Mouse (Mus musculus): ENCODE measurements around the gene Mrto4.

Mrto4 gene

DNA sequence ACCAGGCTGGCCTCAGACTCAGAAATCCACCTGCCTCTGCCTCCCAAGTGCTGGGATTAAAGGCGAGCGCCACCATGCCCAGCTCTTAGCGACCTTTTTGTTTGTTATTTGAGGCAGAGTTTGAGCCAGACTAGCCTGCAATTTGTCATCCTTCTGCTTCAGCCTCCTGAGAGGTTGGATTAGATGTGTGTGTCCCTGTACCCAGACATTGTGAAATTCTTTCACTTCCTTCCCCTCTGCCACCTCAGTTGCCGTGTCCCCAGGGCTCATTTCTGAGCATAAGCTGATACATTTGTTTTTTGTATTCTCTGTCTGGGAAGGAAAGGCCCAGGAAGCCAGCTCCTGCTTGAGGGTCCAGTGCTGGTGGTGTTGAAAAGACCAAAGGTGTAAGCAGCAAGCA, 11.5 kb downstream of the Mrto4 start:
- no peak for DNase-seq (ENCODE audit: low spot score)

DNA sequence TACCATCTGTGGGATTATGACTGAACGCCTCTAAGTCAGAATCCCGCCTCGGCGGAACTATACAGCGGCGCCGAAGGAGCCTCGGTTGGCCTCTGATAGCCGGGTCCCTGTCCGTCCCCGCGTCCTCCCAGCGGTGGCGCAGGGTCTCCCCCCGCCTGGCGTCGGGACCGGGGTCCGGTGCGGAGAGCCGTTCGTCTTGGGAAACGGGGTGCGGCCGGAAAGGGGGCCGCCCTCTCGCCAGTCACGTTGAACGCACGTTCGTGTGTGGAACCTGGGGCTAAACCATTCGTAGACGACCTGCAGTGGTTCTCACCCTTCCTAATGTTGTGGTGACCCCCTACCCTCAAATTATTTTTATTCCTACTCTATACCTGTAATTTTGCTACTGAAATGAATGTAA, 14.2 kb downstream of the Mrto4 start:
- DNase-seq (ENCODE audit: low spot score), result no peak

DNA sequence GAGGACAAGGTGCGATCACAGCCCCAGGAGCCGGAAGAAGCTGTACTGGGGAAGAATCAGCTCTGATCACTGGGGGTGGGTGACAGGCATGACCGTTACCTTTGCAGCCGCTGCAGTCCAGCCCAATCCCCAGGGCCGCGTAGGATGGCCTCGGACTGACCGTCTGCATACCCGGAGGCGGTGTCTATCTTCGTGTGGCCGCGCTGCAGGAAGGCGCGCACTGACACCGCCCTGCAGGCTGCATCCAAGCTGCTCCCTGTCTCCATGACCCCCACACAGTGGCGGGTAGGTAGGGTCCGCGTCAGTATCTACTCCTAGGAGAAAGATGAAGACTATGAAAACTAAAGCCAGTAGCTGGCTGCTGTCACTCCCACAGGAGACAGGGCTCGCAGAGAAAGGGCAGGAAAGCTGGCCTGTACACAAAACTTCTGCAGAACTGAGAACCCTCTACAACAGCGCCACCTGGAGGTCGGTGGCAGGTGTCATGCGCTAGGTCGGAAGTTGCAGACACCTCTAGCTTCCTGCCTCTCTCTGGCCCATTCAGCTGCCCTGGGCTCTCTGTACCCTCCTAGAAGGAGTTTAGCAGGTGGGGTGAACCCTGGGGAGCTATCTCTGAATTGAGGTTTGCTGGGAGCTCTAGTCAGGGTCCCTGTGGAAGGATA, 15.4 kb downstream of the Mrto4 start:
- DNase-seq (ENCODE audit: low spot score), result peak; percentile 88

DNA sequence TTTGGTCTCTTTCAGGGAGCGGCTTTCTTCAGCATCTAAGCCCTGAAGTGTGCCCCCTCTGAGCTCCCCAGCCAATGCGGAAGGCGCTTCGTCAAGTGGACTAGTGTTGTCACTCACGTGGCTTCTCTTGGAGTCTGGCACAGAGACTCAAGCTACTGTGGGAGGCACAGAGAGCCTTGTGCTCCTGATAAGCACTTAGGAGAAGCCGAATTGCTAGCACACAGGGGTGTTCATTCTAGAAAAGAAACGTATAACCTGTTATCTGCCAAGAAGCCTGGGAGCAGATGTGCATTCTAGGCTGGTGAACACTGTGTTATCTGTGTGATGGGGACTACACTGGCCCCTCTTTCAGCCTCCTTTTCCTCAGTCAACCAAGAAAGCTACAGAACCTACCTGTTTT, 16.9 kb downstream of the Mrto4 start:
- DNase-seq (ENCODE audit: low spot score), result no peak

DNA sequence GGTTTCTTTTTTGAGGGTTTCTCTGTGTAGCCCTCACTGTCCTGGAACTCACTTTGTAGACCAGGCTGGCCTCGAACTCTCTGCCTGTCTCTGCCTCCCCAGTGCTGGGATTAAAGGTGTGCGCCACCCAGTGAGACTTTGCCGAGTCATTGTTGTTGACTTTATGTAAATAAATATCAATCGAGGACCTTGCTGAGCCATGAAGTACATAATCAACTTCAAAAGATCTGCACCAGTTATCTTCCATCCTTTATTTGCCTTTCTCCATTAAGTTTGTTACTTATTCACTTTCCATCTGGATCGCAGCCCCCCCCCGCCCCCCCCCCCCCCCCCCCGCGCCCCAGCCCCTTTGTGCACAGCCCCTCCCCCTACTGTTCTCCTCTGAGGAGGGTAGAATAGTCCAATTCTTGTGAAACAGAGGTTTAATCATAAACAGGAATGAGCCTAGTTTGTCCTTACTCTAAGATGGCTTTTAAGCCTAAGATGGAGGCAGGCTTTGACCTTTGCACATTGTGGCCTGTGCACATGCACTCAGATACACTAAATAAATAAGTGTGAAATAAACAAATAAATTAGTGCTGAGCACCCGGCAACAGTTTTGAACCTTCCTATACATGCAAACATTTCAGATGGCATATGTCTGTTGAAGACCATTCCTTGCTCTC, 17.6 kb downstream of the Mrto4 start:
- DNase-seq (ENCODE audit: low spot score), result peak; percentile 24

DNA sequence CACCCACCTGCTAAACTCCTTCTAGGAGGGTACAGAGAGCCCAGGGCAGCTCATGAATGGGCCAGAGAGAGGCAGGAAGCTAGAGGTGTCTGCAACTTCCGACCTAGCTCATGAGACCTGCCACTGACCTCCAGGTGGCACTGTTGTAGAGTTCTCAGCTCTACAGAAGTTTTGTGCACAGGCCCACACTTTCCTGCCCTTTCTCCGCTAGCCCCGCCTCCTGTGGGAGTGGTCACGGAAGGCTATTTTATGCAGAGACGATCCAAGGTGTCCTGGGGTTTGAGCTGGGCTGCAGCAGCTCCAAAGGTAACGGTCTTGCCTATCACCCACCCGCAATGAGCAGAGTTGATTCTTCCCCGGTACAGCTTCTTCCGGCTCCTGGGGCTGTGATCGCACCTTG, 21.8 kb downstream of the Mrto4 start:
- peak; percentile 72 for DNase-seq (ENCODE audit: low spot score)

DNA sequence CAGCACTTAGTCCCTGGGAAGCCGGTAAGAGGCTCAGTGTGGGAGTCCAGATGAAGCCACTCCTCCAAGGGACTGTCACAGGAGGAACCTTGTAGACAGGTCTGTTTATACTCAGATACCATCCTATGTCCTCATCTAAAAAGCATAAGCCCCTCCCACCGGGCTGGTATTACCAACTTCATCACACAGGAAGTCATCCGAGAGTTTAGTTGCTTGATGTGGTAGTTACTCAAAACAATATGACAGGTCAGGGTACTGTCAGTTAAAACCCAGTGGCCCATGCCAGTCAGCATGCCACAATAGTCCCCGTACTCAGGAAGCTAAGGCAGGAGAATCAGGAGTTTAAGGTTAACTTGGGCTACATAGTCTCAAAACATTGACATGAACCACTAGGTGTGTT, 32.6 kb downstream of the Mrto4 start:
- no peak for DNase-seq (ENCODE audit: low spot score)

DNA sequence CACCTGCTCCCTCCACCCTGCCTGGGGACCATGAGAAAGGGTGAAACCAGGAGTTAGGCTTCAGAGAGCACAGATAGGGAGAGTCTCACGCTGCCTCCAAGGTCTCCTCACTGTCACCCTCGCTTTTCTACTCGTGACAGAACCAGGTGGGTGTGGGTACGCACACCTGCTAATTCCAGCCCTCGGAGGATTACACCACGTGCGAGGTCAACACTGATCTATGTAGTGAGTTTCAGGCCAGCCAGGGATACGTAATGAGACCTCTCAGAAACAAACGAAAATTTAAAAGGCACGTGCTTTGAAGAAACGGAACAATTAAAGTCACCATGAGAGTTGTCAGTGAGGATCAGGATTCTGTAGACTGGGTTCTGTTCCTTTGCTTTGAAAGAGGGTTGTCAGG, 33.9 kb downstream of the Mrto4 start:
- DNase-seq (ENCODE audit: low spot score), result no peak

DNA sequence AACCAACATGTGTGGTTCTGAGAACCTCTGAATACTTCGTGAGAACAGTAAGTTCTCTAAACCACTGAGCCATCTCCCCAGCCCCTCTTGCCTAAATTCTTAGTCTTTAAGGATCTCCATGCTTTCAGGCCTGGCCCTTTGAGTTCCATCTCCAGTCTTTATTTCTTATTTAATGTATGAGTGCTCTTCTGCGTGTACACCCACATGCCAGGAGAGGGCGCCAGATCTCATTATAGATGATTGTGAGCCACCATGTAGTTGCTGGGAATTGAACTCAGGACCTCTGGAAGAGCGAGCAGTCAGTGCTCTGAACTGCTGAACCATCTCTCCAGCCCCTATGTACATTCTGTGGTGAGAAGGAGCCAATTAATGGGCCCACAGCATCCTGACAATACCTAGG, 39.7 kb downstream of the Mrto4 start:
- DNase-seq (ENCODE audit: low spot score), result peak; percentile 58

DNA sequence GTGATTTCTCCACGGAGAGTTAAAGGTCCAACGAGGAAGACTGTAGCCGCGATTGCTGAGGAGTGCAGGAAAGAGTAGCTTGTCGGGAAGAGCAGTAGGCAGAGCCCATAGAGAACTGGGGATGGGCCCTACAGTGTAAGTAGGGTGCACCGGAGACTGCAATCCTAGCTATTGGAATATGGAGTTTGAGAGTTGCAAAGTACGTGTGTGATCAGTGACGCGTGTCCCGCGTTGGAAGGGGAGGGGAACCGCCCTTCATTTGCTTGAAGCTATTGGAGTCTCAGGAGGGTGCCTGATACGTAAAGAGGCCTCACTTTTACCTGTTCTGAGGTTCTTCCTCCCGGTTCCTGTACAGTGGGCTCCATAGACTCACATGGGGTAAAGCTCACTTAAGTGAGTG, 40.7 kb downstream of the Mrto4 start:
- no peak for DNase-seq (ENCODE audit: low spot score)

DNA sequence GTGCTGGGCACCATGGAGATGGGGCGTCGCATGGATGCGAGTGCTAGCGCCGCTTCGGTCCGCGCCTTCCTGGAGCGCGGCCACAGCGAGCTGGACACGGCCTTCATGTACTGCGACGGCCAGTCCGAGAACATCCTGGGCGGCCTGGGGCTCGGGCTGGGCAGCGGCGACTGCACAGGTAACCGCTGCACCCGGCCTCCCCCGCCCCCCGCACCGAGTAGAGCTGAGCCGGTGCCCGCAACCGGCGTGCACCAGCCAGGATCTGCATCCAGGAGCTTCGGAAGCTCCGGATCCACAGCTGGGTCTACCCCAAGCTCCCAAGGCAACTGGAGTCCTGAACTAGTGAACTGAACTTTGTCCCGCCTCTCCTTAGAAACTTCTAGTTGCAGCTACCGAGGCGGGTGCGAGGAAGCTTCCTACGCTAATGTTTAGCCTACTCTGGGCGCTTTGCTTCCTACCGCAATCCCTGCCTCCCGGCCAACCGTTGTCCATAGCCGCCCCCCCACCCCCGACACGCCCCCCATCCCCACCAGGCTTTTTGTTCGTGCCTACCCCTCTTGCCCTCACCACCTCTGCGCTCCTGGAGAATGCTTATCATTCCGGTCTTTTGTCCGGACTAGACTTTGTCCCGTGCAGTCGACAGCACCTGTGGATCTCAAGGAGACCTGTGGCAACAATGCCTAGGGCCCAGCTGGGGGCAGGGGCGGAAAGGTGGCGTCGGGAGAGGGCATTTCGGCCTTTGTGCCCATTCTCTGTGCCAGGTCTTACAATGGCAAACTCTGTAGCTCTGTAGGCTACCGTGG, 41.3 kb downstream of the Mrto4 start:
- DNase-seq (ENCODE audit: low spot score), result peak; percentile 38

DNA sequence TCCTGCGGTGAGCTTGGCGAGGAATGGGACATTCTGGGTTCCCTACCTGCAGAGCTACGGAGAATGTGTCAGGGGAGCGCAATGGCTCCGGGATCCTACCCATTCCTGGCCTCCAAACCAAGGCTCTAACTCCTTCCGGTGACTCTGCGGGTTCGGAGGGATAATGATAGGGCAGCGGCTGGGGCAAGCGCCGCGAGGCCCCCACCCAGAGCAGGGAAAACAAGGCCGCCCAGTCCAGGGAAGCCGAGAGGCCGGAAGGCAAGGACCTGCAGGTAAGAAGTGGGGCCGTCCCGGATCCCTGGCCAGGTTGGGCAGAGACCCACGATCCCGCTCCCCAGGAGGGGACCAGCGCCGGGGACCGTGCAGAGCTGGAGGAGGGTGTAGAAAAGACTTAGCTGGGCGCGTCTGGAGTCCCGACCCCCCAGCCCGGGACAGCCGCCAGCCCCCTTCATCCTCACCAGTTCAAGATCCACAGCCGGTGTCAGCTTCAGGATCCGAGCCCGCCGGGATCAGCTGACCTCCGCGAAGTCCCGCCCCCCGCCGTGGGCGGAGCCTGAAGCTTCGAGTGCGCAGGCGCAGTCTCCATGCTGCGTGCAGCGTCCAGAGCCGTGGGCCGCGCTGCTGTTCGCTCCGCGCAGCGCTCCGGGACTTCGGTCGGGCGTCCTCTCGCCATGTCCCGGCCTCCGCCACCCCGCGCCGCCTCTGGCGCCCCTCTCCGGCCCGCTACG, 42.0 kb downstream of the Mrto4 start, which contains the start of the genes Pqlc2 and Akr7a5:
Gene Pqlc2 (minus strand): TSS at position 538 of the 728 bp plus-strand sequence.
Gene Akr7a5 (plus strand): TSS at position 574 of the 728 bp plus-strand sequence.
- DNase-seq (ENCODE audit: low spot score), result peak; percentile 89

DNA sequence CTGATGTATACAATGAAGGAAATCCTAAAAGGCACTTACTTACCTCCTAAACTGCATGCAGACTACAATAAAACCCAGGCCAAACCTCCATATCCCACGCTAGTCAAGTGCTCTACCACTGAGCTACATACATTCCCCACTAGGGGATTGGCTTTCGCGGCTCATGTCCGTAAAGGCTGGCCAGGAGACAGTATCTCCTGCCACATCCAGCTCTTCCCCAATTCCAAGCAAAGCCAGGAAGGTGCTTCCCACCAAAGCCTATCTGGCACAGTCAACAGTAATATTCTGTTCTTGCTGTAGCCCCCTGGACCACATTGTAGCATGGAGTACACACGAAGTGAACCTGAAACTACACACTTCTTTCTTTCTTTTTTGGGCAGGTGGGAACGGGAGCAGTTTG, 42.7 kb downstream of the Mrto4 start:
- DNase-seq (ENCODE audit: low spot score), result no peak

DNA sequence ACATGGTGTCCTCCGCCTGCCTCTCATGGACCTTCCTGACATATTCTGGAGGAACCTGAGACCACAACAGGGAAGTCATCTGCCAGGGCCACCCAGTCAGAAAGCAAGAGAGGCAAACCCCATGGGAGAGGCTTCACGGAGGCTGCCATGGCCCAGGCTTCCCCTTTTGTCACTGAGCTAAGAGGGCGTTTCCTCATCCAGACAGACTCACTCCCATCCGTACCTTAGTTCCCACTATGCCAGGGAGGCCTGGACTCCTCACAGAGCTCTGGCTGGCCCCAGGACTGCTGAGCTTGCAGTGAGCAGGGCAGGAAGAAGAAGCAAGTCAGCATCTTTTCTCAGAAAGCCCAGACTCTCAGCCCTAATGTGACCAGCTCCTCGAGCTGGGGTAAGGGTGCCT, 44.5 kb downstream of the Mrto4 start:
- no peak for DNase-seq (ENCODE audit: low spot score)

DNA sequence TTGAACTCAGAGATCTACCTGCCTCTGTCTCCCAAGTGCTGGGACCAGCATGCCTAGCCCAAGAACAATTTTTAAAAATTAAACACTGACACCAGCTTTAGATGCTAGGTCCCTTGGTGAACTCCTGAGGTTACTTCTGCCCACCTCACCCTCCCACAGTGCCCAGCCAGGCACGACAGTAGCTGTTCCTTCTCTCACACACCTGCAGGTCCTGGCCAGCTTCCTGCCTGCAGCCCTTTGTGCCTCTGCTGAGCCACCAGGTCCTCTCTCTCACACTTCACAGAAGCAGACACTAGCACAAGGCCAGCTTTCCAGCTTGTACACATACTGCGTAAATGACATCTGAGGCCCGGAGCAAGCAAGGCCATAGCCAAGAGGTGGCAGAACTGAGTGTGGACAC, 46.9 kb downstream of the Mrto4 start:
- no peak for DNase-seq (ENCODE audit: low spot score)

DNA sequence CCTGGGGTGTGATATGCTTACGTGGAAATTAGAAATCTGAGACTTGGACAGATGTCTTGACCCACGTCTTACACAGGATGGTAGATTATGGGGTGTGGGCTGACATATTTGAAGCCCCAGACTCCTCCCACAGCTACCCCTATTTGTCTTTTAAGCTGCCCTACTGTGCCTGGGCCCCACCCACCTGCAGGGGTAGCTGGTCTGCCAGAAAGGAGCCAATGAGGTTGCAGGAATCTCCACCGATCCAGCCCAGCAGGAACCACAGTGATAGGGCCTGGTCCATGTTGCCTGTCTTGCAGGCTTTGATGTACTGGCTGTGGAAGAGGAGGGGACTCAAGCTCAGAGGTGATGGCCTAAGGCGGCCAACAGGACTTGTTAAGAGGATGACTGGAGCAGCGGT, 50.1 kb downstream of the Mrto4 start:
- DNase-seq (ENCODE audit: low spot score), result no peak

DNA sequence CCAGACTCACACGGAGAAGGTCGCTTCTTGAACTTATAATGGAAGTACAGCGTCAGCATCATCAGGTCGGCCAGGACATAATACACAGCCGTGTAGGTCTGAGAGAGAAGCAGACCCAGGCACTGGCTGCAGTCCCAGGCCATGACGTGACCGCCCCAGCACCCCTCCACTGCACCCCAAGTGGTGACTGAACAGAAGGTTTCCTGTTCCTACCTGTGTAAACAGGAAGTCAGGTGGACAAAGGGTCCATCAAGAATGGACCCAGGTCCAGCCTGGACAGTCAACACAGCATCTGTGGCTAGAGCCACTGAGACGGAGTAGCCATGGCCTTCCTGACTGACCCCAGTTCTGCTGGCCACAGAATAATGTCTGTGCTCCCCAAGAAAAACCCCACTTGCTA, 50.6 kb downstream of the Mrto4 start:
- DNase-seq (ENCODE audit: low spot score), result no peak

DNA sequence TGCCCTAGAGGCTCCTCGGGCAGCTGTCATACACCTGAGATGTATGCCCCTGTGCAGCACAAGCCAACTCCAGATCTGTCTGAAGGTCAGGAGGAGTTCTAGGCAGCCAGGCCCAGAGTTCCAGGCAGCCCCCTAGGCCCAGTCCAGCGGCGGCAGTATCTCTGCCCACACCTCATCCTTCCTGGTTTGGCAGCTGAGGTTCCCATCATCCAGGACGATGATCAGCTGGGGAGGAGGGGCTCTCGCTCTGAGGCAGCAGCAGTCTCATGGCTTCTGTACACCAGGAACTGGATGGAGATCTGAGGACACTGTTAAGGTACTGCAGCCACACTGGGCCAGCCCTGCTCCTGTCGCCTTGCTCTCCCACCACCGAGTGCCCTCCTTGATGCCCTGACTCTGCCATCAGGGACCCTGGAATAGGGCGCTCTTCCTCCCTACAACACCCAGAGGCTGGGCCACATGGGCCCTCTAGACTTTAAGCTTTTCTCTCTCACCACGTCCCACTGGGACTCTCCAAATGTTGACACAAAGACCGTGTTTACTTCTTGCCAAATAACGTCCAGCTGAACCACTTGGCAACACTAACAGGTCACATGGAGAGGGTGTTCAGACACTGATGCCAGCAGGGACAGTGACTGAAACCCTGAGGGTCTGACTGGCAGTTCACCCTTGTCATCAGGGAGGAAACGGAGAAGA, 53.6 kb downstream of the Mrto4 start:
- peak; percentile 94 for DNase-seq (ENCODE audit: low spot score)

DNA sequence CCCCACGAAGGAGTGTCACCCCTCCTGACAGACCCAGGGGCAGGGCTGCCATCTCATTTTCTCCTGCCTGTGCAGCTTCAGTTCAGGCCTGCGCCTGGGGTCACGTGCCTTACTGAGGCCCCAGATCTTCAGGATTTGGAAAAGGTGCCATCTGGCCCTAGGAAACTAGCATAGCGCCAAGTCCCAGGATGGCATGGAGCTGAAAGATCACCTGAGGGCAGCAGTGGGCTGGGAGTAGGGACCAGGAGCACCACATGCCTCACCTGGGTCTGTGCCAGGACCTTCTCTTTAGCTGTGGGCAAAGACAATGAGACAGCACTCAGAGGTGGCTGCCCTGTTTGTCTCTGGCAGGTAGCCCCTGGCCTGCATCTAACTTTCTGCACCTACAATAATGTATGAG, 54.8 kb downstream of the Mrto4 start:
- peak; percentile 65 for DNase-seq (ENCODE audit: low spot score)

Data from adipocyte (in vitro differentiated cells).